Mouse (Mus musculus) lung, adult 18-20 months (tissue): ENCODE data around the gene Asb17.
A peak's percentile ranks its signal among the peaks of the same experiment; 100 is the strongest.
"Not testable (repeated sequence)": the region's sequence is repeated elsewhere in the genome, so short reads cannot be mapped to it uniquely, and the experiment has no call there.

Source experiments
- DNase-seq, 2 experiments: peaks; one replicate each; pipeline ENCODE4 v3.0.0; 2022; ENCODE audit warnings: mixed read lengths in 2 of 2

The Asb17 gene

DNA sequence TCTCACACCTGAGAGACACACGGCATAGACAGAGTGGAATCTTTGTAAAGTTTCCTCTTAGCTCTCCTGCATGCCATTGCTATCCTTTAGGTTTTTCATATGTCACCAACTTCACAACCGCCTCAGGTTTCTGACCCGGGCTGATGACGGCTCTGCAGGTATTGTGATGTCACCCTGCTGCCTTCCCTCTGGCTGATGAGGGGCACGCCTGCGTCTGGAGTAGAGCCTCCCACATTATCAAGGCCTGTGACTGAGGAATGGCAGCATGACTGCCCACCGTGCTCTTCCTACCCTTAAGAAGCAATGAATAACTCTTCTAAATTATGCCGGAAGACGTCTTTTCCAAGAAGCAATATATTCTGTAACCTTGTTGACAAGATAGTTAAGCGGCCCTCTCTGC lies at the start of gene Asb17:
TSS of gene Asb17 (plus strand) at position 180 of the 400 bp plus-strand sequence.
- DNase-seq = no peak

DNA sequence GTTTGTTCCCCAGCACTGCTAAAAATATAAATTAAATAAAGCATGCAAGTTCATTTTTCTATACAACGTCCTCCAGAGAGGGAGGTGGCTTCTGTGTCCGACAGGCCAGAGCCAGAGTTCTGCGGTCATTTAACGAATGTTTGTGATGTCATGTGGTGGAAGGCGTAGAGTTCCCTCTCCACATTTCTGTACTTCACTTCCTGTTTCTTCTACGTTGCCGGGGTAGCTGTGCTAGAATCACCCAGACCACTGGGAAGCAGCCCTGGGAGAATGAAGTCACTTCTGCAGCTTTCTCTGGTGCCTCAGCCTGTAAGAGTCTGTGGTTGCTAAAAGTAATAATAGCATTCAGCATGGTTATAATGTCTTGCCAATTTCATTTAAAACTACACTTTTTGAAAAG lies 46.4 kb upstream of the Asb17 start:
- DNase-seq = no peak

- DNase-seq = no peak
Observed at GRCm38 (mm10) chr3:153799603-153800002, 44.4 kb upstream of the Asb17 start.

DNA sequence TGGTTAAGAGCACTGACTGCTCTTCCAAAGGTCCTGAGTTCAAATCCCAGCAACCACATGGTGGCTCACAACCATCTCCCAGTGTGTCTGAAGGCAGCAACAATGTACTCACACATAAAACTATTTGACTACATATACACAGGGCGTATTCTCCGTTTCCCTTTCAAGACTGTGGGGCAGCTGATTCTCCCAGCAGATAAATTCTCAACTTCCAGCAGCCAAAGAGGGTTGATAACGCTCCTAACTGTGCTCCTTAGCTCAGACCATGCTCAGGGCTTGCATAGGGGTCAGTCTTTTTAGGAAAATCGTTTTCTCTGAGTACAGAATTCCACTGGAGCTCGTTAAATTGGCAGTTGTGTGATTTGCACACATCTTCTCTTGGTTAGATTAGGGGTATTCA lies 43.3 kb upstream of the Asb17 start:
- no peak for DNase-seq

- DNase-seq = no peak
Observed at GRCm38 (mm10) chr3:153801541-153801940, 42.5 kb upstream of the Asb17 start.

DNA sequence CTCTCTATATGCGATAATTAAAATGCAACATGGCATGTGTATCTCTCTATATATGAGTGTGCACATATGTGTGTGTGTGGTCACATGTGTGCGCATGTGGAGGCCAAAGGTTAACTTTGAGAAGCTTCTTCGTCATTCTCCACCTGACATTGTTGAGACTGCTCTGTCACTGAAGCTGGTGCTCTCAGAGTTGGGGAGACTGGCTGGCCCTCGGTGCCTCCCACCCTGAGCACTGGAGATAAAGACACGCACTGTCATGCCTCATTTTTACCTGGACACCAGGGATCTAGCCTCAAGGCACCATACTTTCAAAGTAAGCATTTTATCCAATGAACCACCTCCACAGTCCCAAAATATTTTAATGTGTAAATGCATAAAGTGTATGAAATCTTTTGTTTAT lies 41.4 kb upstream of the Asb17 start:
- DNase-seq = no peak

GRCm38 (mm10) chr3:153804032-153804431 lies 40.0 kb upstream of the Asb17 start:
- no peak for DNase-seq

GRCm38 (mm10) chr3:153806077-153806772 lies 37.8 kb upstream of the Asb17 start:
- peak; percentile 83 to 90 for DNase-seq

- no peak for DNase-seq
Observed at GRCm38 (mm10) chr3:153806773-153807443, 37.1 kb upstream of the Asb17 start.

- DNase-seq = no peak
Observed at GRCm38 (mm10) chr3:153807444-153808149, 36.4 kb upstream of the Asb17 start.

DNA sequence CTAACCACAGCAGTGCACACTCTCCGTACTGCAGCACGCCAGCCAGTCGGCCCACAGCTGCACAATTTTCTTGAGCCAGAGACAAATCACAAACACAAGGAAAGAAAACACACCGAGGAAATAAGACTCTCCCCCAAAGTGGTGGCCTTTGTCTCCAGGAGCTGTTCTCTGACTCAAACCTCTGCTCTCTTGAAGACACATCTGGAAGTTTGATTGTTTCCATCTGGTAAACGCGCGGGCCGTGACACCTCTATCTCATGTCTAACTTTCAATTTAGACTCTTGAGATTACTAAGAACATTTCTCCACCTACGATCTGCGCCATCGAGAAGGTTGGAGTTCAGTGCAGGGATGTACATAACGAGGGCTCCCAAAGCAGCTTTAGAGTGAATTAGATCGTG lies 35.6 kb upstream of the Asb17 start:
- DNase-seq = no peak

DNA sequence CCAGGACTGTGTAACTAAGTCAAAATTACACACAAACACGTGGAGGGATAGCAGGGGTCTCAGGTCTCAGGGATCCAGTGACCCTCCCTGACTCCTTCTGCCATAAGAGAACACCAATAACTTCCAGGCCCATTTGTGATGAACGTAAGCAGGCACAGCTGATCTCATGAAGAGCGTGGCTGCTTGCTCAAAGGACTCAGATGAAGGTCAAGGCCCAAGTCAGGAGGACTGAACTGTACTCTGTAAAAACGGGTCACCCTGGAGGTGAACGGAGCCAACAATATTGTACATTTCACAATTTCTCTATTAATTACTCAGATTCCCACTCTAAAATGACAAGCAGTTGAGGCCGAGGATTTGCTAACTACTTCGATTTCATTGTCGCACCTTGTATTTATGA lies 30.0 kb upstream of the Asb17 start:
- DNase-seq = no peak

DNA sequence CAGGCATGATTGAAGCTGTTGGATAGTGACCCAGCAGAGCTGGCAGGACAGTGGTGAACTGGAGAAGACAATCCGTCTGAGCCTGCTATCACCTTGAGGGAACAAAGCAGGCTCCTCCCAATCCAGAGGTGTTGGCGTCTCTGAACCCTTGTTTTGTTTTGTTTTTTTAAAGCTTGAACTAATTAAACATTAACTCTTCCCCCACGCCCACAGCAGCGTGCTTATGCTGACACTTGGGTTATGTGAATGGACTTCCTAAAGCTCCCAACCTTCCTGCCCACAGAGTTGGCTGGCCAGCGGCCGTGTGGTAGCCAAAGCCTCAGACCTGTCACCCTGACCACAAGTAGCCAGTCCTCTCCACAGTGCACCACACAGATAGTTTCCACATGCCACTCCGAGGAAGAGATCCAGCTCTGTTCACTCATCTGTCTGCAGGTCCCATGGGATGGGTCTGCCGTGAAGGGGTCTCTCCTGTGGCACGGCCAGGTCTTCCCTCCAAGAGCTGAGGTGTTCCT lies 26.6 kb upstream of the Asb17 start:
- no peak for DNase-seq

- DNase-seq = no peak
Observed at GRCm38 (mm10) chr3:153818723-153819122, 25.3 kb upstream of the Asb17 start.

- no peak for DNase-seq
Observed at GRCm38 (mm10) chr3:153819438-153819837, 24.6 kb upstream of the Asb17 start.

DNA sequence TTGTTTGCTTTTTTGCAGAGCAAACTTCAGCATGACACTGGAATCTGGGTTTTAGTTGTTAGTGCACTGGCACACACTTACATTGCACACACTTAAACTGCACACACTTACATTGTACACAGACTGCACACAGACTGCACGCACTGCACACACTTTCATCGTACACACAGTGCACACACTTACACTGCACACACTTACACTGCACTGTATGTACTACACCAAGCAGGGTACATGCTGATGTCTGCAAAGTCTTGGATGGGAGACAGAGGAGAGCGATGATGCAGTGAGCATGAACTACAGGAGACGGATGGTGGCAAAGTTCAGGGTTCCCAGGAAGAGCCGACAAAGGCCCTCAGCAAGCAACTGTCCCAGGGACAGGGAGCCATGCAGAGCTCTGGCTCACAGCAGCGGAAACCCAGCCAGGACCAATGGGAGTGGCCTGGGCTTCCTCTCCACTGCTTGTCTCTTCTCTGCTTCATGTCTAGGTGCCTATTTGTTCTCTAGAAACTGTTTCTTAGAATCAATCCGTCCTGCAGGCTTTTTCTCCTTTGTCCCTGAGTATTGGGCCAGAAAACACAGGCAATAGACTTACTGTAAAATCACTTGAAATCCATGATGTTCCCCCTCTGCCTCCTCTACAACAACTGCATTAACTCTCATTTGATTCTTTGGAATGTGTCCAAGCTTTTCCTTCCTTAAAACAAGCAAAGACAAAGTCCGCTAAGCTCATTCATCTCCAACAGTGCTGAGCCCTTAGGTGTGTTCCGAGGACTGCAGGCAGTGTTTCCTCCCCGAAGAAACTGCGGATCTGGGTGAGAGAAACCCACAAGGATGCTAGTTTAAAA lies 20.1 kb upstream of the Asb17 start:
- no peak for DNase-seq

DNA sequence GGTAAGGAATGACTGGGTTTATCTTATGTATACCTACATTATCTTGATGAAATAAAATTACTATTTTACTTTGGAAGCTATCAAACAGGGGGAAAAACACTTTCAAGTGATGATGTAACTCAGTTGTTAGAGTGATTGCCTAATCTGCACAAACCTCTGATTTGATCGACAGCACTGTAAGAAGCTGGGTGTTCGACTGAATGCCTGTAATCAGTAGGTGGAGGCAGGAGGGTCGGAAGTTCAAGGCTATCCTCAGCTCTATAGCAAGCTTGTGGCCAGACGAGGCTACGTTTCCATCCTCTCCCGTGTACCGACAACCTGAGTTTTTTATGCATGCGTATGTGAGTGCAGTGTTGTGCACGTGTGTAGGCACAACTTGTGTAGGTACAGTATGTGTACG lies 18.8 kb upstream of the Asb17 start:
- no peak for DNase-seq

DNA sequence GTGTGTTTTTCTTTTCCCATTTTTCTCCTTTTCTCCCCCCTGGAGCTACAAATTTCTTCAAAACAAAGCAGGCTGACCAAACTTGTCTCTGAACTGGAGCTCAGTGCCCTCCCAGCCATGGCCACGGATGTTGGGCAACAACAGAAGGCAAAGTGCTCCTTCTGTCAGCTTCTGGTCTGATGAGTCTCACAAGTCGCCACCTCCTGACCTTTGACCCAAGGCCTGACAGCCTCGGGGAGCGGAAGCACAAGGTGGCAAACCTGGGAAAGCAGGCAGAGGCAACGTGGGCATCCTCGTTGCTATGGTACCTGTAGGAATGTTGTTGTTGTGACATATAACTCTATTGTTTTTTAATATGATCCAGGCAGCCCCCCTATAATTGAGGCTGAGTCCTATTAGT lies 17.4 kb upstream of the Asb17 start:
- no peak for DNase-seq

- not testable (repeated sequence) for DNase-seq
Observed at GRCm38 (mm10) chr3:153829788-153830187, 14.2 kb upstream of the Asb17 start.

- DNase-seq = no peak
Observed at GRCm38 (mm10) chr3:153831014-153831872, 12.8 kb upstream of the Asb17 start.

DNA sequence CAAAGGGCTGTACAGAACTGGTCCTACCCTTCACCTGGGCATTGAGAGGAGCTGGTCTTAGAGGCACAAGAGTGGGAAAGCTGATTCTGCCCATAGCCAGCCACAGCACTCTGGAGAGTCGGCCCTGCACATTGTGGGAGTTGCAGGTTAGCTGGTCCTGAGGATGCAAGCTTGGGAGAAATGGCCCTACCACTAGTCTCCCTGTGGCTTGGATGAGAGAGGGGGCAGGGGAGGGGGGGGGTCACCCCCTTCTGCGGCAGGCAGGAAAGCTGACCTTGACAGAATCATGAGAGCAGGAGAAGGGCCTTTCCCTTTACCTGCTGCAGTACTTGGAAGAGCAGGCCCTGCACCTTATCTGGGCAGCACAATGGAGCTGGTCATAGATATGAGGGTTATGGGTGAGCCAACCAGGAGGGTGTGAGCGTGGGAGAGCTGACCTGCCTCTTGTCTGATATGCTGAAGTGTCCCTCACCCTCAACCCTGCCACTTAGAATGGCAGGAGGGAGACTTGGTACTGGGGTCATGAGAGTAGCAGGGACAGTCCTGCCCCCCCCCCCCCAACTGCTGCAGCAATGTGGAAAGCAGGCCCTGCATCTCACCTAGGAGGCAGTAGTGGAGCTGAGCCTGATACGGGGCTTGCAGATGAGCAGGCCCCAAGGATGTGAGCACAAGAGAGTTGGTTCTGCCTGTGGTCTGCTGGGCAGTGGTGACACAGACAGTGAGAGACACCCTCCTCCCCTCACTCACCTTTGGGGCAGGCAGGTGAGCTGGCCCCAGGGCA lies 11.9 kb upstream of the Asb17 start:
- no peak for DNase-seq
